26 mouse cellular contexts compared by ENCODE assay signal in genomic region chr9:46841571-46841970, GRCm38 (mm10).
"Had no signal": no experiment of that assay in that cellular context is flagged by ENCODE, and none has a peak within 500 bp of the region (broad histone marks: within the 10 kb centered on the region; RNA-seq: fewer than 3 reads in every experiment).

No protein-coding gene starts in this region.

- H3K9me3 ChIP-seq: embryonic facial prominence, embryonic 10.5 days; embryonic facial prominence, embryonic 12.5 days; embryonic facial prominence, embryonic 13.5 days; embryonic facial prominence, embryonic 15.5 days; forebrain, embryonic 10.5 days; forebrain, embryonic 12.5 days; forebrain, embryonic 13.5 days; forebrain, embryonic 15.5 days had no signal

- H3K4me1 ChIP-seq: embryonic facial prominence, embryonic 10.5 days; embryonic facial prominence, embryonic 12.5 days; embryonic facial prominence, embryonic 13.5 days; embryonic facial prominence, embryonic 15.5 days; forebrain, embryonic 12.5 days; forebrain, embryonic 13.5 days; forebrain, embryonic 15.5 days had no signal

- H3K27ac ChIP-seq: embryonic facial prominence, embryonic 10.5 days; embryonic facial prominence, embryonic 12.5 days; embryonic facial prominence, embryonic 13.5 days; embryonic facial prominence, embryonic 15.5 days; forebrain, embryonic 10.5 days; forebrain, embryonic 12.5 days; forebrain, embryonic 13.5 days; forebrain, embryonic 15.5 days; gastrocnemius, adult 2 months; heart, adult 2 months had no signal

- H3K4me3 ChIP-seq: embryonic facial prominence, embryonic 10.5 days; embryonic facial prominence, embryonic 12.5 days; embryonic facial prominence, embryonic 13.5 days; embryonic facial prominence, embryonic 15.5 days; erythroblast, embryonic 14.5 days; forebrain, embryonic 10.5 days; forebrain, embryonic 12.5 days; forebrain, embryonic 13.5 days; forebrain, embryonic 15.5 days; gastrocnemius, adult 2 months; heart, adult 2 months had no signal

- H3K27me3 ChIP-seq: embryonic facial prominence, embryonic 12.5 days; embryonic facial prominence, embryonic 13.5 days; embryonic facial prominence, embryonic 15.5 days; forebrain, embryonic 12.5 days; forebrain, embryonic 13.5 days; forebrain, embryonic 15.5 days had no signal

- ATAC-seq: forebrain, embryonic 13.5 days; forebrain, embryonic 14.5 days; forebrain, embryonic 15.5 days; forebrain, embryonic 16.5 days; forebrain, postnatal 0 days had no signal

- DNase-seq: cerebellum, adult 18-20 months; cerebellum, adult 2 months; cerebellum, adult 9-11 months; cerebellum, postnatal 25 days; cerebellum, postnatal 36 days; embryo, embryonic 11 days; forebrain, postnatal 0 days; gastrocnemius, adult 2 months; gastrocnemius, postnatal 10 days; gastrocnemius, postnatal 14 days; gastrocnemius, postnatal 25 days; gastrocnemius, postnatal 36 days; heart, adult 11 months; heart, adult 18-20 months; heart, adult 2 months had no signal

- H3K4me2 ChIP-seq: embryonic facial prominence, embryonic 12.5 days; embryonic facial prominence, embryonic 13.5 days; embryonic facial prominence, embryonic 15.5 days; forebrain, embryonic 12.5 days; forebrain, embryonic 13.5 days; forebrain, embryonic 15.5 days had no signal

- H3K9ac ChIP-seq: embryonic facial prominence, embryonic 12.5 days; embryonic facial prominence, embryonic 13.5 days; embryonic facial prominence, embryonic 15.5 days; forebrain, embryonic 12.5 days; forebrain, embryonic 13.5 days; forebrain, embryonic 15.5 days; forebrain, postnatal 0 days had no signal

- H3K36me3 ChIP-seq: embryonic facial prominence, embryonic 10.5 days; embryonic facial prominence, embryonic 12.5 days; embryonic facial prominence, embryonic 13.5 days; embryonic facial prominence, embryonic 15.5 days; forebrain, embryonic 10.5 days; forebrain, embryonic 12.5 days; forebrain, embryonic 15.5 days had no signal
